Mouse (Mus musculus) frontal cortex, postnatal 25 days (tissue): ENCODE results near the gene Tbc1d14.
A peak's percentile ranks its signal among the peaks of the same experiment; 100 is the strongest.

Experiments used
- DNase-seq, 2 experiments: peaks; one replicate each; pipeline ENCODE4 v3.0.0; 2022; ENCODE audit warnings: low spot score in 2 of 2

The Tbc1d14 gene

GRCm38 (mm10) chr5:36505643-36506042 is 87.4 kb downstream of the Tbc1d14 start:
- DNase-seq, result no peak

GRCm38 (mm10) chr5:36505235-36505634 is 87.8 kb downstream of the Tbc1d14 start:
- no peak for DNase-seq

- no peak for DNase-seq
Measured at GRCm38 (mm10) chr5:36494709-36495108, 98.4 kb downstream of the Tbc1d14 start.

GRCm38 (mm10) chr5:36493919-36494318 is 99.2 kb downstream of the Tbc1d14 start:
- no peak for DNase-seq

GRCm38 (mm10) chr5:36489225-36489624 is 103.9 kb downstream of the Tbc1d14 start:
- DNase-seq, result no peak

- DNase-seq, result no peak
Measured at GRCm38 (mm10) chr5:36485306-36485705, 107.8 kb downstream of the Tbc1d14 start.

GRCm38 (mm10) chr5:36484171-36484990 is 108.7 kb downstream of the Tbc1d14 start, which contains the start of the genes Tada2b and Ccdc96:
Gene Tada2b, minus strand, starts transcription at chr5:36484285.
Gene Ccdc96, plus strand, starts transcription at chr5:36484588.
- peak; percentile 94 for DNase-seq

- DNase-seq, result peak in 1 of 2 experiments; percentile 25
Measured at GRCm38 (mm10) chr5:36483203-36484101, 109.6 kb downstream of the Tbc1d14 start.

GRCm38 (mm10) chr5:36481114-36481513 is 112.0 kb downstream of the Tbc1d14 start:
- DNase-seq, result no peak

- DNase-seq, result no peak
Measured at GRCm38 (mm10) chr5:36480398-36480797, 112.7 kb downstream of the Tbc1d14 start.

GRCm38 (mm10) chr5:36479735-36480134 is 113.3 kb downstream of the Tbc1d14 start:
- DNase-seq, result no peak

GRCm38 (mm10) chr5:36478540-36479420 is 114.3 kb downstream of the Tbc1d14 start:
- DNase-seq, result no peak

GRCm38 (mm10) chr5:36477486-36477885 is 115.6 kb downstream of the Tbc1d14 start:
- no peak for DNase-seq

GRCm38 (mm10) chr5:36474283-36474682 is 118.8 kb downstream of the Tbc1d14 start:
- peak; percentile 46 to 57 for DNase-seq

GRCm38 (mm10) chr5:36472876-36473655 is 120.0 kb downstream of the Tbc1d14 start:
- no peak for DNase-seq

GRCm38 (mm10) chr5:36471206-36471605 is 121.9 kb downstream of the Tbc1d14 start:
- no peak for DNase-seq

- no peak for DNase-seq
Measured at GRCm38 (mm10) chr5:36465889-36466288, 127.2 kb downstream of the Tbc1d14 start.

- DNase-seq, result peak; percentile 87 to 94
Measured at GRCm38 (mm10) chr5:36464709-36465661, 128.1 kb downstream of the Tbc1d14 start, which contains the start of gene Grpel1. Gene Grpel1, plus strand, starts transcription at chr5:36464998.

- DNase-seq, result no peak
Measured at GRCm38 (mm10) chr5:36463391-36463790, 129.7 kb downstream of the Tbc1d14 start.
